Mouse (Mus musculus) lung, embryonic 14.5 days (tissue): ENCODE results near the gene Cxcr2. TPM values are rescaled to one million over a fixed set of nuclear protein-coding genes. Genes with fewer than 3 reads are reported as not detected.
A peak's percentile ranks its signal among the peaks of the same experiment; 100 is the strongest.

ENCODE experiments used
- ATAC-seq: fragments of 200-750 bp; cut with Nextera tagmentation; 2 replicates; pipeline ENCODE4 v1.8.0; 2017; ENCODE audit warnings: mild to moderate bottlenecking, moderate TSS enrichment, moderate library complexity; ENCODE audit not compliant: insufficient read depth
- DNase-seq: peaks from one replicate; pipeline ENCODE4 v3.0.0-alpha.2; 2015
- H3K27ac ChIP-seq: fragments of 300-500 bp; sonication (generic); 2 replicates; pipeline ENCODE4 v1.5.1; 2014; ENCODE audit warnings: low read depth, mild to moderate bottlenecking, moderate library complexity
- H3K27me3 ChIP-seq: fragments of 300-500 bp; sonication (generic); 2 replicates; pipeline ENCODE4 v1.6.1; 2014; ENCODE audit warnings: low read length, control low read depth; ENCODE audit not compliant: insufficient read depth
- H3K36me3 ChIP-seq: fragments of 300-500 bp; sonication (generic); 2 replicates; pipeline ENCODE4 v1.6.1; 2014; ENCODE audit warnings: control low read depth; ENCODE audit not compliant: insufficient read depth
- H3K4me1 ChIP-seq: fragments of 300-500 bp; sonication (generic); 2 replicates; pipeline ENCODE4 v1.6.1; 2014; ENCODE audit warnings: antibody characterized with exemption, control low read depth; ENCODE audit not compliant: insufficient read depth
- H3K4me2 ChIP-seq: fragments of 300-500 bp; sonication (generic); 2 replicates; pipeline ENCODE4 v1.6.1; 2014; ENCODE audit warnings: mild to moderate bottlenecking
- H3K4me3 ChIP-seq: fragments of 300-500 bp; sonication (generic); 2 replicates; pipeline ENCODE4 v1.5.1; 2014; ENCODE audit warnings: low read depth, low read length
- H3K9ac ChIP-seq: fragments of 300-500 bp; sonication (generic); 2 replicates; pipeline ENCODE4 v1.6.1; 2014
- H3K9me3 ChIP-seq: fragments of 300-500 bp; sonication (generic); 2 replicates; pipeline ENCODE4 v1.6.1; 2016; ENCODE audit warnings: low read depth, low read length, control low read depth
- CTCF ChIP-seq: IDR thresholded peaks from 2 replicates; pipeline ENCODE4 v1.5.1; 2016; ENCODE audit warnings: antibody characterized with exemption, low read depth
- WGBS: fragments of 180-500 bp; shearing (Covaris S2); extraction: QIAGEN DNeasy Blood & Tissue Kit; methylation state at CpG from one replicate; pipeline ENCODE4 v1.1.7; 2014; 5-methylcytosine and 5-hydroxymethylcytosine counted together
- polyA plus RNA-seq: library from polyadenylated mRNA; unstranded; fragments of >200 nt; fragmentation: Nextera tagmentation; extraction: Ambion mirVana; gene quantifications from 2 replicates; pipeline ENCODE4 v1.2.1, GENCODE M21; 2014

The Cxcr2 gene
- polyA plus RNA-seq: 0.05 TPM in 1 of 2 replicates, not detected in the other

- Histone ChIP-seq H3K4me2 (no peak within 1 kb of the TSS), H3K4me3 (no peak within 1 kb of the TSS), H3K9ac (no peak within 1 kb of the TSS), H3K4me1 (no peaks in the 10 kb centered on the region), H3K27me3 (no peaks in the 10 kb centered on the region), H3K9me3 (no peaks in the 10 kb centered on the region), H3K27ac (no peak within 1 kb of the TSS), H3K36me3 (no peaks in the 10 kb centered on the region)
- no peak for DNase-seq
- TF ChIP-seq CTCF: no peak
- WGBS: 62% methylated on average over 8 of the region's 8 CpGs
- ATAC-seq: no peak
Observed at GRCm38 (mm10) chr1:74153461-74154184, at the start of gene Cxcr2. TSS of gene Cxcr2 (plus strand) at chr1:74153989.

- DNase-seq (no peak), ATAC-seq (no peak)
- 71% methylated on average over 4 of the region's 4 CpGs for WGBS
- Histone ChIP-seq H3K9ac (no peak overlapping the region), H3K27me3 (peaks cover 1% of the 10 kb centered on the region; the same call in 1 of the 2 replicates), H3K36me3 (no peaks in the 10 kb centered on the region), H3K4me2 (no peak overlapping the region), H3K9me3 (no peaks in the 10 kb centered on the region), H3K27ac (no peak overlapping the region), H3K4me1 (peaks cover 16% of the 10 kb centered on the region), H3K4me3 (no peak overlapping the region)
- no peak for TF ChIP-seq CTCF
Observed at GRCm38 (mm10) chr1:74105660-74106059, 48.1 kb upstream of the Cxcr2 start.

- Histone ChIP-seq H3K36me3 (no peaks in the 10 kb centered on the region), H3K4me1 (peaks cover 17% of the 10 kb centered on the region), H3K27me3 (no peaks in the 10 kb centered on the region; the same call in 1 of the 2 replicates), H3K4me3 (no peak overlapping the region), H3K9me3 (no peaks in the 10 kb centered on the region), H3K4me2 (no peak overlapping the region), H3K9ac (no peak overlapping the region), H3K27ac (no peak overlapping the region)
- no peak for ATAC-seq
- 68% methylated on average over 6 of the region's 6 CpGs for WGBS
- no peak for DNase-seq
- TF ChIP-seq CTCF: no peak
Observed at GRCm38 (mm10) chr1:74106214-74106613, 47.6 kb upstream of the Cxcr2 start.

- no peak overlapping the region for H3K9ac ChIP-seq
- no peaks in the 10 kb centered on the region for H3K27me3 ChIP-seq
- no peak overlapping the region for H3K4me2 ChIP-seq
- no peaks in the 10 kb centered on the region for H3K36me3 ChIP-seq
- no peak overlapping the region for H3K27ac ChIP-seq
- no peak for TF ChIP-seq CTCF
- H3K4me3 ChIP-seq: no peak overlapping the region
- DNase-seq (no peak), ATAC-seq (no peak)
- H3K4me1 ChIP-seq: peaks cover 23% of the 10 kb centered on the region
- WGBS: 72% methylated on average over 4 of the region's 5 CpGs
- H3K9me3 ChIP-seq: no peaks in the 10 kb centered on the region
Observed at GRCm38 (mm10) chr1:74107931-74108618, 45.7 kb upstream of the Cxcr2 start.

- no peaks in the 10 kb centered on the region for H3K36me3 ChIP-seq
- peaks cover 10% of the 10 kb centered on the region for H3K4me1 ChIP-seq
- no peak for DNase-seq
- H3K9ac ChIP-seq: no peak overlapping the region
- no peak for ATAC-seq
- H3K27ac ChIP-seq: no peak overlapping the region
- no peaks in the 10 kb centered on the region for H3K27me3 ChIP-seq
- no peak overlapping the region for H3K4me2 ChIP-seq
- H3K9me3 ChIP-seq: no peaks in the 10 kb centered on the region
- no peak for TF ChIP-seq CTCF
- WGBS: 39% methylated on average over 2 of the region's 2 CpGs
- H3K4me3 ChIP-seq: no peak overlapping the region
Observed at GRCm38 (mm10) chr1:74109670-74110069, 44.1 kb upstream of the Cxcr2 start.

GRCm38 (mm10) chr1:74110932-74111695 is 42.7 kb upstream of the Cxcr2 start:
- Histone ChIP-seq H3K4me2 (no peak overlapping the region), H3K36me3 (no peaks in the 10 kb centered on the region), H3K27ac (no peak overlapping the region), H3K4me3 (no peak overlapping the region), H3K4me1 (peaks cover 10% of the 10 kb centered on the region), H3K9me3 (no peaks in the 10 kb centered on the region), H3K9ac (no peak overlapping the region), H3K27me3 (no peaks in the 10 kb centered on the region)
- 22% methylated on average over 8 of the region's 8 CpGs for WGBS
- no peak for TF ChIP-seq CTCF
- DNase-seq: peak; percentile 49
- ATAC-seq: peak; percentile 20; the same call in 1 of the 2 replicates

GRCm38 (mm10) chr1:74111696-74112030 is 42.1 kb upstream of the Cxcr2 start:
- Histone ChIP-seq H3K27me3 (no peaks in the 10 kb centered on the region), H3K9me3 (no peaks in the 10 kb centered on the region), H3K4me3 (no peak overlapping the region), H3K9ac (no peak overlapping the region), H3K36me3 (no peaks in the 10 kb centered on the region), H3K4me1 (peaks cover 10% of the 10 kb centered on the region), H3K27ac (no peak overlapping the region), H3K4me2 (no peak overlapping the region)
- DNase-seq (no peak), ATAC-seq (no peak; the same call in 1 of the 2 replicates)
- WGBS: 46% methylated on average over 6 of the region's 6 CpGs
- no peak for TF ChIP-seq CTCF
